ENCODE assay signal across 13 mouse cellular contexts in the genomic region with DNA sequence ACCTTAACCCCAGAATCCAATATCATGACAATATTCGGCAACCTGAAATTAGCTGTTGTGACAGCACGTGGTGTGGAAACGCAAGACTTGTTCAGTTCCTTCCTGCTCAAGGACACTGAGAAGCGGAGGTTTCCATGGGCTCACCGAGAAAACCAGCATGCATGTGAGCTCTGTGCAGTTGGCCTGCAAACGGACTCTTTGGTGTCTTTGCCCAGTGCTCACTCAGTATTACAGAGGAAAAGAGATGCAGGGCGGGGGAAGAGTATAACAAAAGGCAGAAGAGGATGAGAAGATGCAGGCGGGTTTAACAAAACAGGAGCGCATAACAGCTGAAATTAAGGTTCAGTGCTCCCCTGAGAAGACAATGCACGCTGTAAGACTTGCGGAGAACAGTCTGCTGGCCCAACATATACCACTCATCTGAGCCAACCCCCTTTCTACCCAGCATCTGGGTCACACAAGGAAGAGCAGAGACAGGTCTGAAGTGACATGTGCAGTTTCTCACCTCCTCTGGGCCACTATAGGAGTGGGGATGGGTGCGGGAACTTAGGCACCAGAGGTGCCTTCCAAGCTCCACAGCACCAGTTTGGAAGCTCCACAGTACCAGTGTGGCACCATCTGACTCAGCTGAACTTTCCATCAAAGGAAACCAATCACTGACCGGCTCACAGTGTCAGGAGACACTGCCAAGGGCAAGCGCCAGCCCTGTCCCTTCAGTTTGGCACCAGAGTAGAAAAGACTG.
A peak's percentile ranks its signal among the peaks of the same experiment; 100 is the strongest.
DNase-seq lines count a peak whose midpoint lies in the region; ATAC-seq and TF ChIP-seq lines count a peak whose summit lies in the region.
"Had no signal": no experiment of that assay in that cellular context is flagged by ENCODE, and none has a peak within 500 bp of the region (broad histone marks: within the 10 kb centered on the region; RNA-seq: fewer than 3 reads in every experiment).

No protein-coding gene starts in this region.

- no peak overlapping the region for H3K9ac ChIP-seq in hindbrain, embryonic 15.5 days
- H3K9ac ChIP-seq in neural tube, embryonic 14.5 days (replicated peaks; ENCODE audit: low read depth, low read length) = no peak overlapping the region
- no peak overlapping the region for H3K9ac ChIP-seq in liver, embryonic 12.5 days
- H3K9ac ChIP-seq: heart, embryonic 13.5 days; liver, embryonic 15.5 days had no signal

- no peak overlapping the region for H3K4me2 ChIP-seq in hindbrain, embryonic 15.5 days
- H3K4me2 ChIP-seq in neural tube, embryonic 14.5 days (ENCODE audit: low read depth, low read length) = no peak overlapping the region
- H3K4me2 ChIP-seq in liver, embryonic 12.5 days = no peak overlapping the region
- H3K4me2 ChIP-seq: heart, embryonic 13.5 days; liver, embryonic 15.5 days had no signal

- no peak for TF ChIP-seq CTCF in layer of hippocampus, adult 2 months (conservative IDR thresholded peaks at IDR 0.05)

- peak overlapping the region; percentile 28; the same call in 1 of the 2 replicates for H3K4me3 ChIP-seq in layer of hippocampus, adult 2 months
- H3K4me3 ChIP-seq in hindbrain, embryonic 15.5 days = no peak overlapping the region
- H3K4me3 ChIP-seq in neural tube, embryonic 14.5 days (ENCODE audit: low read depth, low read length) = no peak overlapping the region
- H3K4me3 ChIP-seq in liver, embryonic 12.5 days = no peak overlapping the region
- H3K4me3 ChIP-seq: erythroblast, embryonic 14.5 days; heart, embryonic 13.5 days; liver, embryonic 15.5 days had no signal

- H3K4me1 ChIP-seq in hindbrain, embryonic 15.5 days (replicated peaks) = peaks cover 29% of the 10 kb centered on the region
- no peaks in the 10 kb centered on the region; the same call in 1 of the 2 replicates for H3K4me1 ChIP-seq in neural tube, embryonic 14.5 days (ENCODE audit: control insufficient read depth, insufficient read depth, low read length)
- H3K4me1 ChIP-seq in liver, embryonic 12.5 days = no peaks in the 10 kb centered on the region
- H3K4me1 ChIP-seq: heart, embryonic 13.5 days; liver, embryonic 15.5 days had no signal

- 57% methylated on average over 14 of the region's 14 CpGs for WGBS in hindbrain, embryonic 15.5 days
- 61% methylated on average over 14 of the region's 14 CpGs for WGBS in neural tube, embryonic 14.5 days
- 65% methylated on average over 14 of the region's 14 CpGs for WGBS in liver, embryonic 12.5 days (ENCODE audit: insufficient replicate concordance)

- H3K27ac ChIP-seq in layer of hippocampus, adult 2 months = peak overlapping the region; percentile 83
- 0 out of 2 replicates have a peak overlapping the region, but pooled peaks have one; percentile 37 for H3K27ac ChIP-seq in hindbrain, embryonic 15.5 days (replicated peaks)
- no peak overlapping the region for H3K27ac ChIP-seq in neural tube, embryonic 14.5 days (ENCODE audit: low read depth, low read length)
- H3K27ac ChIP-seq in liver, embryonic 12.5 days = no peak overlapping the region
- H3K27ac ChIP-seq: heart, embryonic 13.5 days; liver, embryonic 15.5 days had no signal

- H3K27me3 ChIP-seq in hindbrain, embryonic 15.5 days = no peaks in the 10 kb centered on the region
- no peaks in the 10 kb centered on the region for H3K27me3 ChIP-seq in neural tube, embryonic 14.5 days (ENCODE audit: control insufficient read depth, insufficient read depth, low read length)
- H3K27me3 ChIP-seq in liver, embryonic 12.5 days (replicated peaks) = no peaks in the 10 kb centered on the region
- H3K27me3 ChIP-seq: CH12.LX; heart, embryonic 13.5 days; liver, embryonic 15.5 days had no signal

- H3K36me3 ChIP-seq in hindbrain, embryonic 15.5 days = no peaks in the 10 kb centered on the region
- H3K36me3 ChIP-seq in neural tube, embryonic 14.5 days (ENCODE audit: control insufficient read depth, insufficient read depth, low read length) = no peaks in the 10 kb centered on the region
- H3K36me3 ChIP-seq in liver, embryonic 12.5 days = no peaks in the 10 kb centered on the region
- H3K36me3 ChIP-seq: heart, embryonic 13.5 days; liver, embryonic 15.5 days had no signal

- ATAC-seq in hindbrain, embryonic 15.5 days (ENCODE audit: low FRiP score, low read depth) = peak; percentile 69
- ATAC-seq in neural tube, embryonic 14.5 days (ENCODE audit: low read depth) = peak; percentile 49; the same call in 1 of the 2 replicates
- no peak for ATAC-seq in liver, embryonic 12.5 days

- H3K9me3 ChIP-seq in hindbrain, embryonic 15.5 days = no peaks in the 10 kb centered on the region
- no peaks in the 10 kb centered on the region for H3K9me3 ChIP-seq in neural tube, embryonic 14.5 days (ENCODE audit: control insufficient read depth, low read length)
- H3K9me3 ChIP-seq in liver, embryonic 12.5 days (replicated peaks) = no peaks in the 10 kb centered on the region
- H3K9me3 ChIP-seq: heart, embryonic 13.5 days; liver, embryonic 15.5 days had no signal

- DNase-seq in layer of hippocampus, adult 2 months (ENCODE audit: low spot score in 2 of 2) = peak in 1 of 2 experiments; percentile 16
- DNase-seq in layer of hippocampus, adult 9-10 months (ENCODE audit: low spot score) = no peak
- peak; percentile 47 for DNase-seq in cerebellum, adult 8-10 months
- DNase-seq in heart, postnatal 25 days (ENCODE audit: low spot score) = no peak
- DNase-seq in kidney, adult 8-10 months = no peak
- DNase-seq: kidney, postnatal 4 days had no signal

- intact Hi-C loops in heart, postnatal 25 days (cut with DNase I) = no loop called here

Comparison
In these comparisons a context has a peak if more than half of its experiments do, and no peak if none do; other contexts are left out.
1. H3K27ac ChIP-seq: peak in layer of hippocampus, adult 2 months (single experiment) and hindbrain, embryonic 15.5 days (single experiment); none in neural tube, embryonic 14.5 days (single experiment) and liver, embryonic 12.5 days (single experiment).